Mouse (Mus musculus) myocyte (in vitro differentiated cells): ENCODE measurements around the gene Wdr83.

ENCODE experiments used
- MAX ChIP-seq: IDR thresholded peaks from one replicate; pipeline ENCODE4 v1.6.1; 2011; ENCODE audit warnings: low read depth, mild to moderate bottlenecking, control low read depth
- POLR2A ChIP-seq: IDR thresholded peaks from one replicate; pipeline ENCODE4 v1.6.1; 2011; ENCODE audit warnings: low read depth, mild to moderate bottlenecking, control low read depth, moderate library complexity; ENCODE audit not compliant: insufficient read length
- REST ChIP-seq: IDR thresholded peaks from one replicate; pipeline ENCODE4 v1.6.1; 2011; ENCODE audit warnings: mild to moderate bottlenecking, control low read depth, moderate library complexity; ENCODE audit not compliant: insufficient read depth, insufficient read length

GRCm38 (mm10) chr8:85080214-85080531 is 933 bp downstream of the Wdr83 start:
- TF ChIP-seq REST (no peak), MAX (no peak), POLR2A (peak; percentile 5)
